Mouse (Mus musculus) kidney, embryonic 14.5 days (tissue): Measurements from ENCODE around the gene Cpt1c. TPM values are rescaled to one million over a fixed set of nuclear protein-coding genes. Genes with fewer than 3 reads are reported as not detected.

Experiments
- ATAC-seq: fragments of 200-750 bp; cut with Nextera tagmentation; 2 replicates; pipeline ENCODE4 v1.8.0; 2017; ENCODE audit warnings: moderate number of reproducible peaks, mild to moderate bottlenecking, moderate TSS enrichment, moderate library complexity; ENCODE audit not compliant: low FRiP score, low TSS enrichment
- H3K27ac ChIP-seq: fragments of 300-500 bp; sonication (generic); 2 replicates; pipeline ENCODE4 v1.5.1; 2014; ENCODE audit warnings: low read depth, mild to moderate bottlenecking, low read length, moderate library complexity, mixed read lengths
- H3K27me3 ChIP-seq: fragments of 300-500 bp; sonication (generic); 2 replicates; pipeline ENCODE4 v1.6.1; 2014; ENCODE audit warnings: mild to moderate bottlenecking, low read length; ENCODE audit not compliant: control insufficient read depth, insufficient read depth
- H3K36me3 ChIP-seq: fragments of 300-500 bp; sonication (generic); 2 replicates; pipeline ENCODE4 v1.6.1; 2014; ENCODE audit warnings: low read length, mixed read lengths; ENCODE audit not compliant: control insufficient read depth, insufficient read depth
- H3K4me1 ChIP-seq: fragments of 300-500 bp; sonication (generic); 2 replicates; pipeline ENCODE4 v1.6.1; 2014; ENCODE audit warnings: low read length, mixed read lengths; ENCODE audit not compliant: control insufficient read depth, insufficient read depth
- H3K4me2 ChIP-seq: fragments of 300-500 bp; sonication (generic); replicated peaks from 2 replicates; pipeline ENCODE4 v1.6.1; 2014; ENCODE audit warnings: low read depth, mild to moderate bottlenecking, low read length
- H3K4me3 ChIP-seq: fragments of 300-500 bp; sonication (generic); 2 replicates; pipeline ENCODE4 v1.5.1; 2014; ENCODE audit warnings: mild to moderate bottlenecking, low read length
- H3K9ac ChIP-seq: fragments of 300-500 bp; sonication (generic); 2 replicates; pipeline ENCODE4 v1.6.1; 2014; ENCODE audit warnings: low read depth, mild to moderate bottlenecking, low read length, moderate library complexity
- H3K9me3 ChIP-seq: fragments of 300-500 bp; sonication (generic); 2 replicates; pipeline ENCODE4 v1.6.1; 2016; ENCODE audit warnings: low read length; ENCODE audit not compliant: control insufficient read depth
- WGBS: fragments of 180-500 bp; shearing (Covaris S2); extraction: QIAGEN DNeasy Blood & Tissue Kit; methylation state at CpG from one replicate; pipeline ENCODE4 v1.1.7; 2014; 5-methylcytosine and 5-hydroxymethylcytosine counted together
- polyA plus RNA-seq: library from polyadenylated mRNA; unstranded; fragments of >200 nt; fragmentation: Nextera tagmentation; extraction: Ambion mirVana; gene quantifications from 2 replicates; pipeline ENCODE4 v1.2.1, GENCODE M21; 2014

Cpt1c gene
- polyA plus RNA-seq, 1 experiment from 2014 or later = 19.2 TPM

DNA sequence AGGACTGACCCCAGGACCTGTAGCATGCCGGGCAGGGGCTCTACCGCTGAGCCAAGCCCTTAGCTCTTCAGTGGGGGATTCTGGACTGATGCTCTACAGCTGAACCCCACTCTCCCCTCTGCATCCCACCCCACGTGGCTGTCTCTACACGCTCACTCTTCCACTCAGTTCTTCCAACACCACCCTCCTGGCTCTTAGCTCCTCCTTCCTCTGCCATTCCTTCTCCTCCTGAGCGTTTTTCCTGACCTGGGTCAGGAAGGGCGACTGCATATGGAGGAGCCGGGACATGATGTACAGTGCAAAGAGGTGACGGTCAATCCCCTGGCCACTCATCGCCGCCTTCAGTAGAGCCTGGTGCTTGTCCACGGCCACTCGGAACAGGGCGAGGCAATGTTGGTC lies 14.1 kb downstream of the Cpt1c start:
- H3K9me3 ChIP-seq = no peaks in the 10 kb centered on the region
- H3K9ac ChIP-seq = no peak overlapping the region
- 81% methylated on average over 13 of the region's 13 CpGs for WGBS
- ATAC-seq = no peak
- no peaks in the 10 kb centered on the region for H3K27me3 ChIP-seq
- H3K4me2 ChIP-seq = no peak overlapping the region
- H3K36me3 ChIP-seq = peaks cover 19% of the 10 kb centered on the region
- H3K4me1 ChIP-seq = no peaks in the 10 kb centered on the region
- no peak overlapping the region for H3K27ac ChIP-seq
- H3K4me3 ChIP-seq = no peak overlapping the region

DNA sequence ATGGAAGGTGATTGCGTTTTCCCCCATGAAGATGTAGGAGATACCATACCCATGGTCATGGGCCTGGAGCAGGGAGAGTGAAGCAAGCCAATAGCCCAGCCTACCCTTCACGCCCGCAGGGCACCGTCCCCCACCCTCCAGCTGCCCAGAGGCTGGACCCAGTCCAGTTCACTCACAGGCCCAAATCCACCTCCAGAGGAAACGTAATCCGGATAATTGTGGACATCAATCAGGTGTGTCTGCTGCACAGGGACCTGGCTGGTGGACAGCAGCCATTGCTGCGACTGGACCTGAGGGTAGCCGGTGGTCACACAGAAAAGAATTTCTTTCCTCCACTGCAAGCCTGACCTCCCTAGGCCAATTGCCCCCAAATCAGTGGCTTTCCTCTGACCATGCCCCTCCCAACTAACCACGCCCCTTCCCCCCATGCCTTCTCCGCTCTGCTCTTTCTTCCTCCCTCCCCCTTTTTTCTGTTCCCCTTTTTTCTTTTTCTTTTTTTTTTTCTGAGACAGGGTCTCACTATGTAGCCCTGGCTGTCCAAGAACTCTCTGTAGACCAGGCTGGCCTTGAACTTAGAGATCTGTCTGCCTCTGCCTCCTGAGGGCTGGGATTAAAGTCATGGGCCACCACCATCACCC lies 14.7 kb downstream of the Cpt1c start:
- Histone ChIP-seq H3K27ac (no peak overlapping the region), H3K27me3 (no peaks in the 10 kb centered on the region), H3K9me3 (no peaks in the 10 kb centered on the region), H3K9ac (no peak overlapping the region), H3K4me3 (no peak overlapping the region), H3K36me3 (peaks cover 15% of the 10 kb centered on the region; the same call in 1 of the 2 replicates), H3K4me2 (no peak overlapping the region), H3K4me1 (no peaks in the 10 kb centered on the region)
- no peak for ATAC-seq
- WGBS = 77% methylated on average over 10 of the region's 10 CpGs

DNA sequence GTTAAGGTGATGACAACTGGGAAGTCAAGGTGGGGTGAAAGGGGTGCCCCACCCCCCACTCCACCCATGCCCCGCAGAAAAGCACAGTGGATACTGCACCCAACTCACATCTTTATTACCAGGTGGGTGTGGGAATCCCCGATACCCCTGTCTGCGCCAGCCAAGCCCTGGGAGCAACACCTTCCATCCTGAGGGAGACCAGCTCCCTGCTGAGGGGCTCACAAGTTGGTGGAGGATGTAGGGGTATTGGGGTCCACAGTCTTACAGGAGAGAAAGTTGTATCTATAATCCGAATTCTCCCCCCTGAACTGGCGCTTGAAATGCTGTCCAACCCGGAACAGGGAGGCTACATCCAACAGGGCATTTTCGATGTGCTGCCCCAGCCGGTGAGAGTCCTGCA lies 15.4 kb downstream of the Cpt1c start:
- Histone ChIP-seq H3K4me1 (no peaks in the 10 kb centered on the region), H3K27ac (no peak overlapping the region), H3K4me3 (no peak overlapping the region), H3K27me3 (no peaks in the 10 kb centered on the region), H3K9ac (no peak overlapping the region), H3K36me3 (peaks cover 15% of the 10 kb centered on the region; the same call in 1 of the 2 replicates), H3K4me2 (no peak overlapping the region), H3K9me3 (no peaks in the 10 kb centered on the region)
- WGBS = 90% methylated on average over 8 of the region's 8 CpGs
- no peak for ATAC-seq

DNA sequence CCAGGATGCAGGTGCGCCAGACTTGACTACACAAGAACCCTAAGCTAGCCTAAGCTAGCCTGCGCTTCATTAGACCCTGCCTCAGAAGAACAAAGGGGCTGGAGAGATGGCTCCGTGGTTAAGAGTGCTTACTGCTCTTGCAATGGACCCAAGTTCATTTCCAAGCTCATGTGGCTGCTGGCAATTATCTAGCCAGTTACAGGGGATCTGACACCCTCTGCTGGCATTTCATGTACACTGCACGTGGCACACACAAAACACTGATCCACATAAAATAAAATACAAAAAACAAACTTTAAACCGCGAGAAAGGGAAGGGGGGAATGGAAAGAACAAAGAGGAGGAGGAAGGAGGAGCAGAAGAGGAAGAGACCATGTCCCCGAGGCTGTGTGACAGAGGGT lies 16.4 kb downstream of the Cpt1c start:
- H3K9ac ChIP-seq = no peak overlapping the region
- no peak overlapping the region for H3K4me2 ChIP-seq
- peaks cover 11% of the 10 kb centered on the region; the same call in 1 of the 2 replicates for H3K36me3 ChIP-seq
- no peaks in the 10 kb centered on the region for H3K4me1 ChIP-seq
- H3K27ac ChIP-seq = no peak overlapping the region
- whole genome bisulfite sequencing = 59% methylated on average over 7 of the region's 7 CpGs
- H3K9me3 ChIP-seq = no peaks in the 10 kb centered on the region
- ATAC-seq = no peak
- H3K4me3 ChIP-seq = no peak overlapping the region
- no peaks in the 10 kb centered on the region for H3K27me3 ChIP-seq

DNA sequence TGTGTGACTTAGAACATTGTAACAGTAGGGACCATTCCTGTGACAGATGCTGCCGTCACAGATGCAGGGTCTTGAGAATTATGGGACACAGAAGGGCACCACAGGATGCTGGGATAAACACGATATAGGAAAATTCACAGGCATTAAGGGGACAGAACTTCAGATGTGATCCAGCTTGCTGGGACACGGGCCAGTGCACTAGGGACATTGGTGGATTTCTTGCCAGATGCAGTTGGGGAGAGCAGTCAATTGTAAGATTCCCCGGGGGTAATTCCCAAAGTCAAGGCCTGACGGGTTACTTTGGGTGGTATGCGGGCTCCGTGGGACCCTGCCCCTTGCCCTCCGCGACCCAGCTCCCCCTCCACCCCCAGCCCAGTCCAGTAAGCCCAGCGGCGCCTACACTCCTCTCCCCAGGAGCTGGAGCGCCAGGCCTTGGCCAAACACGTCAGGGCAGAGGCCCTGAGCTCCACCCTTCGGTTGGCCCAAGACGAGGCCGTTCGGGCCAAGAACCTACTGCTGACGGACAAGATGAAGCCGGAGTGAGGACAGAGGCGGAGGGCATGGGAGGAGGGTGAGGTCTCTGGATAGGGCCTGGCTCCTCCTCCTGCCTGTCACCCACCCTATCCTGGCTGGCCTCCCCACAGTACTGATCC lies 17.3 kb downstream of the Cpt1c start:
- H3K9ac ChIP-seq = no peak overlapping the region
- no peak overlapping the region for H3K27ac ChIP-seq
- no peaks in the 10 kb centered on the region for H3K9me3 ChIP-seq
- no peak overlapping the region for H3K4me3 ChIP-seq
- H3K36me3 ChIP-seq = peaks cover 4% of the 10 kb centered on the region; the same call in 1 of the 2 replicates
- no peak overlapping the region for H3K4me2 ChIP-seq
- no peaks in the 10 kb centered on the region for H3K27me3 ChIP-seq
- WGBS = 67% methylated on average over 20 of the region's 20 CpGs
- H3K4me1 ChIP-seq = 0 out of 2 replicates have a peak, but pooled peaks cover under 1% of the 10 kb centered on the region
- no peak for ATAC-seq

DNA sequence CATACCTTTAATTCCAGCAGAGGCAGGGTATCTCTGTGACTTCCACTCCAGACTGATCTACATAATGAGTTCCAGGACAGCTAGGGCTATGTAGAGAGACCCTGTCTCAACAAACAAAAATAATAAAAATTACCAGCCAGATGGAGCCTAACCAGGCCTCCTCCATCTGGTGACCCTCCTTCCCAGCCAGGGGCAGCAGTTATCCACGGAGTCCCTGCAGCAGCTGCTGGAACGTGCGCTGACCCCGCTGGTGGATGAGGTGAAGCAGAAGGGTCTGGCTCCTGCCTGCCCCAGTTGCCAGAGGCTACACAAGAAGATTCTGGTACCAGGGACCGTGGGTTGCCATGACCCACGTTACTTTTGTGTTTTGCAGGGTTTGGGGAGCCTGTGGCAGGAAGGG lies 18.4 kb downstream of the Cpt1c start:
- H3K27ac ChIP-seq = no peak overlapping the region
- H3K27me3 ChIP-seq = peaks cover 4% of the 10 kb centered on the region; the same call in 1 of the 2 replicates
- no peaks in the 10 kb centered on the region; the same call in 1 of the 2 replicates for H3K36me3 ChIP-seq

DNA sequence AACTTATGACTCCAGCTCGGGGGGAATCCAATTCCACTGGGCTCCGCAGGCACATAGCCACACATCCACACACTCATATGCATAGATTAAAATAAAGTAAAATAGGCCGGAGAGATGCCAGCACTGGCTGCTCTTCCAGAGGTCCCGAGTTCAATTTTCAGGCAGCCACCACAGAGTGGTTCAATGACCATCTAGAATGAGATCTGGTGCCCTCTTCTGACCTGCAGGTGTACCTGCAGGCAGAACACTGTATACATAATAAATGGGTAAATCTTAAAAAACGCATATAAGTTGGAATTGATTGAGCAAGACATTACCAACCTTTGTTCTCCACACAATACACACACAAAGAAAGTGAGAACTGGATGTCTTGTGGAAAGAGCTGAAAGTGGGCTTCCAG lies 19.0 kb downstream of the Cpt1c start:
- H3K9ac ChIP-seq = no peak overlapping the region
- no peaks in the 10 kb centered on the region for H3K9me3 ChIP-seq

More for the DNA sequence above, 18.4 kb downstream of the Cpt1c start:
- ATAC-seq = no peak
- Histone ChIP-seq H3K4me1 (peaks cover 8% of the 10 kb centered on the region), H3K9ac (no peak overlapping the region), H3K4me3 (no peak overlapping the region), H3K4me2 (no peak overlapping the region), H3K9me3 (no peaks in the 10 kb centered on the region)
- 63% methylated on average over 6 of the region's 6 CpGs for WGBS

DNA sequence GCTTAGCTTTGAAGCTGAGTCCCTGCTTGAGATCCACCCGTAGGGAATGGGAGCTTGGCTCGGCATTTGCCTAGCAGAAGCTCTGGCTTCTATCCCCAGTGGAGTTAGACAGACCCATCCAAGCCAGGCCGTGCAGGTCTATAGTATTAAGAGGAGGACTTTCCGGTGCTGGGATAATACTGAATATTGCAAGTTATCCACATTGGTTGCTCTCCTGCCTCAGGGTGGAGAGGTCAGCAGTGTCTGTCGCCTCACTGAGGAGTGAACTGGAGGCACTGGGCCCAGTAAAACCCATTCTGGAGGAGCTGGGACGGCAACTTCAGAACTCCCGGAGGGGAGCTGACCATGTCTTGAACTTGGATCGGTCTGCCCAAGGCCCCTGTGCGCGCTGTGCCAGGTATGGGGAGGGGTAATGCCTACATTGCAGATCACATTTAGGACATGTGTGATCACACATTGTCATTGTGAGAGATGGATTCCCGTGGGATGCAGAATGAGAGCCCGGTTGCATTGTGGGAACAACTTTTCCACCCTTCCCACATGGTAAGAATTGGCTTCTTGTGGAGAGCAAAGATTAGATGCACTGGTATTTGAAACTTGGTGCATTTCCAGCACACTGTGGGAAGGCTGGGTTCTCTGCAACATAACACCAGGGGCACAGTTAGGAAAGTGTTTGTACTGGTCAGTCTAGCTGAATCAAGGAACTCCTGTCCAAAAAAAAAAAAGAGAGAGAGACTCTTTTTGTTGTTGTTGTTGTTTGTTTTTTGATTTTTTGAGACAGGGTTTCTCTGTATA lies 20.4 kb downstream of the Cpt1c start:
- peaks cover 8% of the 10 kb centered on the region for H3K4me1 ChIP-seq
- H3K9me3 ChIP-seq = no peaks in the 10 kb centered on the region
- H3K4me3 ChIP-seq = no peak overlapping the region
- WGBS = 88% methylated on average over 12 of the region's 12 CpGs
- no peak for ATAC-seq
- H3K9ac ChIP-seq = no peak overlapping the region
- peaks cover 18% of the 10 kb centered on the region for H3K27me3 ChIP-seq
- no peak overlapping the region for H3K4me2 ChIP-seq
- no peak overlapping the region for H3K27ac ChIP-seq
- H3K36me3 ChIP-seq = no peaks in the 10 kb centered on the region

More for the DNA sequence above, 19.0 kb downstream of the Cpt1c start:
- 61% methylated on average over 5 of the region's 5 CpGs for WGBS
- no peak overlapping the region for H3K4me3 ChIP-seq
- peaks cover 6% of the 10 kb centered on the region; the same call in 1 of the 2 replicates for H3K27me3 ChIP-seq
- H3K4me1 ChIP-seq = peaks cover 8% of the 10 kb centered on the region
- no peak overlapping the region for H3K4me2 ChIP-seq
- no peaks in the 10 kb centered on the region for H3K36me3 ChIP-seq
- no peak overlapping the region for H3K27ac ChIP-seq
- ATAC-seq = no peak

DNA sequence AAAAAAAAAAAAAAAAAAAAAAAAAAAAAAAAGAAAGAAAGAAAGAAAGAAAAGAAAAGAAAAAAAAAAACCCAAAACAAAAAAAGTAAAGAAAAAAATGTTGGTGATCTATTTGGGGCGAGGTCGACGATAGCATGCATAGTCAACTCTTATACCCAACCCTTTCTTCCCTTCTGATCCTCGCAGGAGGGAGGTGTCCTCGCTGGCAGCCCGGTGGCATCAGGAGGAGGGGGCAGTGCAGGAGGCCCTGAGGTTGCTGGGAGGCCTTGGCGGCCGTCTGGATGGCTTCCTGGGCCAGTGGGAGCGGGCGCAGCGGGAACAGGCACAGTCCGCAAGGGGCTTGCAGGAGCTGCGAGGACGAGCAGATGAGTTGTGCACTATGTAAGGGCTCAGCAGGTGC lies 21.1 kb downstream of the Cpt1c start:
- ATAC-seq = no peak
- Histone ChIP-seq H3K36me3 (no peaks in the 10 kb centered on the region), H3K9ac (no peak overlapping the region), H3K4me3 (no peak overlapping the region), H3K4me2 (no peak overlapping the region), H3K9me3 (no peaks in the 10 kb centered on the region), H3K27ac (no peak overlapping the region), H3K27me3 (peaks cover 18% of the 10 kb centered on the region), H3K4me1 (peaks cover 8% of the 10 kb centered on the region)
- WGBS = 55% methylated on average over 14 of the region's 14 CpGs
